Mouse (Mus musculus) heart, adult 2 months (tissue): ENCODE results near the gene 4933414I15Rik.
A peak's percentile ranks its signal among the peaks of the same experiment; 100 is the strongest.

ENCODE experiments used
- CTCF ChIP-seq: fragments of 200-600 bp; IDR thresholded peaks from 2 replicates; pipeline ENCODE4 v1.8.1; 2022; ENCODE audit warnings: antibody characterized with exemption, mild to moderate bottlenecking, moderate library complexity
- EP300 ChIP-seq: fragments of 200-500 bp; IDR thresholded peaks from 2 replicates; pipeline ENCODE4 v1.6.1; 2011; ENCODE audit warnings: low read depth, low read length, control low read depth; ENCODE audit not compliant: insufficient read depth
- POLR2A ChIP-seq: fragments of 200-500 bp; IDR thresholded peaks from 2 replicates; pipeline ENCODE4 v1.6.1; 2011; ENCODE audit warnings: mild to moderate bottlenecking, low read depth, low read length, control low read depth; ENCODE audit not compliant: insufficient read depth

DNA sequence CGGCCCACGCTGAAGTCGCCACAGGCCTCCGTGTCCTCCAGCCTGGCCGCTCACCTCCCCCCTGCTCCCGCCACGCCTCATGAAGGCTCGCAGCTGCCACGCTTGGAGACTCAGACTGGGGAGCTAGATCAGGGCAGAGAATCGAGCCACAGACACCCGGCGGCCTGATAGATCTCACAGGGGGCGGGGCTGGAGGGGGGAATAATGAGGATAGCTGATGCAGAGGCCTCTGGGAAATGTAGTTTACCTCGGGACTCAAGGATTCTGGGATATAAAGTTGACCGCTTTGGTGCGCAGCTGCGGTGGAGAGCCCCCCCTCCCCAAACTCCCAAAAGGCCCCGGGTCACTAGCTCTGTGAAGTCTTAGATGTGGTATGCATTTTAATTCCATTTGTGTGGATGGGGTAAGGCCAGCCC, 12.1 kb downstream of the 4933414I15Rik start, which contains the start of gene Zfp354b:
- no peak for TF ChIP-seq CTCF
- TF ChIP-seq POLR2A: peak; percentile 57; the same call in 1 of the 2 replicates
- TF ChIP-seq EP300: no peak
